Comparison of ENCODE assay signal across 8 mouse cellular contexts in the genomic region with DNA sequence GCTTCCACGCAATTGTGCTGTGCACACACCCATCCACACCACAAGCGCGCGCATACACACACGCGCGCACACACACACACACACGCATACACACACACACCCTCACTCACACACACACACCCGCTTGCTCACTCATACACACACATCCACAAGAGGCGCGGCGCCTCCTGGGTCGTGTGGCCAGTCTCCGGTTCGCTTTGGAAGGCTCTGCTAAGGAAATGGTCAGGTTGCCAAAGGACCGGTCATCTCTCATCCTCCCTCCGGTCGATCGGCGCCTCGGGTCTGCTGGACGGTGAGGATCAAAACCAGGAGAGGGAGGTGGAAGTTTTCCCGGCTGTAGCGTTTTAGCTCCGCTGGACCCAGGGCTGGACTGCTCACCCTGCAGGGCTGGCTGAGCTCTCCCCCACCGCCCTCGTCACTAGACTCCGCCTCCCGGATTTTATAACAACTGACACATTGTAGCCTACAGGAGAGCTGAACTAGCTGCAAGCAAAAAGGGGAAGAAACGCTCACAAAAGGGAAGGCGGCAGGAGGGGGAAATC. TPM values are rescaled to one million over a fixed set of nuclear protein-coding genes. Genes with fewer than 3 reads are reported as not detected.
DNase-seq lines count a peak whose midpoint lies in the region.

A gene (minus strand): TSS at position 372 of the 542 bp plus-strand sequence.

- H3K36me3 ChIP-seq in megakaryocyte, embryonic 14.5 days (replicated peaks; ENCODE audit: low read length) = peaks cover 21% of the 10 kb centered on the region

- H3K9me3 ChIP-seq in megakaryocyte, embryonic 14.5 days = no peaks in the 10 kb centered on the region

- H3K27me3 ChIP-seq in megakaryocyte, embryonic 14.5 days (replicated peaks) = no peaks in the 10 kb centered on the region

- peak; percentile 85 for DNase-seq in adipocyte (ENCODE audit: low spot score)
- peak; percentile 58 to 73 for DNase-seq in cerebellum, postnatal 4 days (ENCODE audit: low spot score in 2 of 2)
- peak; percentile 66 for DNase-seq in gastrocnemius, postnatal 10 days
- peak; percentile 19 for DNase-seq in induced T-regulatory cell, adult 2 months (ENCODE audit: low read depth)
- peak; percentile 77 to 91 for DNase-seq in left cerebral cortex, adult 9 months (ENCODE audit: low spot score in 2 of 2)
- DNase-seq in right cerebral cortex, postnatal 10 days (ENCODE audit: low spot score in 2 of 2) = peak; percentile 89 to 93
- DNase-seq in urinary bladder, postnatal 4 days (ENCODE audit: low spot score in 2 of 2) = peak; percentile 77 to 79

- H3K4me1 ChIP-seq in megakaryocyte, embryonic 14.5 days = peaks cover 89% of the 10 kb centered on the region

- H3K4me3 ChIP-seq in megakaryocyte, embryonic 14.5 days (replicated peaks) = peak within 1 kb of the TSS; percentile 98

RNA-seq across cellular contexts. Expression of the gene that starts here (rescaled TPM):
- 10 to 100 TPM in 1 of 2 experiments, 1 to 10 TPM in 1; 7.8 to 12.4 TPM for total RNA-seq in gastrocnemius, postnatal 10 days (2021)
- 8.3 and 10.8 TPM in 2 replicates for polyA plus RNA-seq in megakaryocyte, embryonic 14.5 days (2012; ENCODE audit: insufficient read depth, low replicate concordance)

Comparison
In these comparisons a context has a peak if more than half of its experiments do, and no peak if none do; other contexts are left out.
1. Peak in every context shown above with its lines: DNase-seq and H3K4me3 ChIP-seq.
2. DNase-seq: peak in every context shown above with its lines; median percentile 91 in right cerebral cortex, postnatal 10 days; 85 in adipocyte; 84 in left cerebral cortex, adult 9 months; 78 in urinary bladder, postnatal 4 days; 66 in gastrocnemius, postnatal 10 days; 66 in cerebellum, postnatal 4 days; 19 in induced T-regulatory cell, adult 2 months.